Mouse (Mus musculus) liver, embryonic 16.5 days (tissue): ENCODE data around the gene Pkdcc. TPM values are rescaled to one million over a fixed set of nuclear protein-coding genes. Genes with fewer than 3 reads are reported as not detected.

ENCODE experiments used
- ATAC-seq: fragments of 200-750 bp; cut with Nextera tagmentation; 2 replicates; pipeline ENCODE4 v1.8.0; 2017; ENCODE audit warnings: low read depth, mild to moderate bottlenecking, moderate number of reproducible peaks, moderate library complexity
- H3K27ac ChIP-seq: fragments of 300-500 bp; sonication (generic); 2 replicates; pipeline ENCODE4 v1.5.1; 2014; ENCODE audit warnings: mild to moderate bottlenecking, low read length
- H3K27me3 ChIP-seq: fragments of 300-500 bp; sonication (generic); 2 replicates; pipeline ENCODE4 v1.6.1; 2014; ENCODE audit warnings: low read depth, low read length, mixed read lengths; ENCODE audit not compliant: control insufficient read depth, insufficient read depth
- H3K36me3 ChIP-seq: fragments of 300-500 bp; sonication (generic); 2 replicates; pipeline ENCODE4 v1.6.1; 2014; ENCODE audit warnings: mild to moderate bottlenecking; ENCODE audit not compliant: control insufficient read depth, insufficient read depth
- H3K4me1 ChIP-seq: fragments of 300-500 bp; sonication (generic); 2 replicates; pipeline ENCODE4 v1.6.1; 2014; ENCODE audit warnings: low read depth, low read length, mixed read lengths; ENCODE audit not compliant: control insufficient read depth
- H3K4me2 ChIP-seq: fragments of 300-500 bp; sonication (generic); 2 replicates; pipeline ENCODE4 v1.6.1; 2014; ENCODE audit warnings: low read depth, low read length, mixed read lengths
- H3K4me3 ChIP-seq: fragments of 300-500 bp; sonication (generic); 2 replicates; pipeline ENCODE4 v1.5.1; 2014; ENCODE audit warnings: low read depth, mild to moderate bottlenecking, low read length
- H3K9ac ChIP-seq: fragments of 300-500 bp; sonication (generic); 2 replicates; pipeline ENCODE4 v1.6.1; 2014; ENCODE audit warnings: low read depth, low read length
- H3K9me3 ChIP-seq: fragments of 300-500 bp; sonication (generic); replicated peaks from 2 replicates; pipeline ENCODE4 v1.6.1; 2016; ENCODE audit warnings: low read length; ENCODE audit not compliant: control insufficient read depth
- WGBS: fragments of 180-500 bp; shearing (Covaris S2); extraction: QIAGEN DNeasy Blood & Tissue Kit; methylation state at CpG from one replicate; pipeline ENCODE4 v1.1.7; 2014; ENCODE audit not compliant: insufficient replicate concordance; 5-methylcytosine and 5-hydroxymethylcytosine counted together
- polyA plus RNA-seq: library from polyadenylated mRNA; unstranded; fragments of >200 nt; fragmentation: Nextera tagmentation; extraction: Ambion mirVana; gene quantifications from 2 replicates; pipeline ENCODE4 v1.2.1, GENCODE M21; 2015

Pkdcc gene
- polyA plus RNA-seq, 1 experiment from 2014 or later = 2.5 TPM

DNA sequence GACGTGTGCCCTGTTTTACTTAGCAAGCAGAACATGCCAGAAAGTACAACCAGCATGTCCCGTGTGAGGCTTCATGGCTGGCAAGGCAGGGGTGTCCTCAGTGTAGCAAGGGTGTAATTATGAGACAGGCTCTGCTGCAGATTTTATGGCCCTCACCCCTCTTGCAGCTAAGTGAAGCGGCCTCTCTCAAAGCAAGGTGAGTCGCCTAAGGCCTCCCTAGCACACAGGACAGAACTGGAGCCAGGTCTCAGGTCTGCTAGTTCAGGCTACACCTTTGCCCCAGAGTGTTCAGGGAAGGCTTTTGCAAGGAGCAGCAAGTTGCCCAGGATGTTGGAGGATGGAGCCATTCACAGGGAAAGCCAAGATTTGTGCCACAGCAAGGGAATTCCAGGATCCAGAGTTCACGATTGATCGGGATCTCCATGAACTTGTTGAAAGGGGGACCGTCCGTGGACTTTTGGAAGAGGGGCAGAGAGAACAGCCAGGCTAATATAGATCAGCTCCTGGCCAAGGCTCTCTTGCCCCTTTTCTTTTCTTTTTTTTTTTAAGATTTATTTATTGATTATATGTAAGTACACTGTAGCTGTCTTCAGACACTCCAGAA, 32.9 kb upstream of the Pkdcc start:
- Histone ChIP-seq H3K4me1 (peaks cover 3% of the 10 kb centered on the region; the same call in 1 of the 2 replicates), H3K9ac (no peak overlapping the region), H3K36me3 (no peaks in the 10 kb centered on the region), H3K27me3 (no peaks in the 10 kb centered on the region), H3K9me3 (no peaks in the 10 kb centered on the region), H3K27ac (no peak overlapping the region), H3K4me2 (no peak overlapping the region), H3K4me3 (no peak overlapping the region)
- no peak for ATAC-seq
- WGBS = 59% methylated on average over 8 of the region's 8 CpGs

DNA sequence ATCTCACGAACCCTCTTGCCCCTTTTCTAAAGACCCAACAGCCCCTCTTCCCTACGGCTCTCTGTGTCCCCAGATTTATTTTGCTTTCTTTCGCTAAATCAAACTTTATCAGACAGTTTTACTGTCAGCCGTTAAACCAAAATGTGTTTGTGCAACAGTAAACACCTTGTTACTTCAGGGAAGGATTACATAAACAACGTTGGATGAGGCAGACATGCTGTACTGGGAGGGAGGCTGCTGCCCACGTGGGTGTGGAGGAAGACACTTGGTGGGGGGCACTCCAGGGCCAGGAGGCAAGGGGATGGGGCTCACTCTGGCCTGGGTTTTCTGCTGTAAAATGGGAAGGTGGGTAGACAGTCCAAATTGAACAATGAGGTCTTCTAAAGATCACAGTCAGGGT, 32.3 kb upstream of the Pkdcc start:
- H3K4me3 ChIP-seq = no peak overlapping the region
- no peak overlapping the region for H3K9ac ChIP-seq
- no peak overlapping the region for H3K27ac ChIP-seq
- peaks cover 3% of the 10 kb centered on the region; the same call in 1 of the 2 replicates for H3K4me1 ChIP-seq
- 51% methylated on average over 6 of the region's 6 CpGs for WGBS
- ATAC-seq = no peak
- H3K9me3 ChIP-seq = no peaks in the 10 kb centered on the region
- no peak overlapping the region for H3K4me2 ChIP-seq
- H3K36me3 ChIP-seq = no peaks in the 10 kb centered on the region
- H3K27me3 ChIP-seq = no peaks in the 10 kb centered on the region

DNA sequence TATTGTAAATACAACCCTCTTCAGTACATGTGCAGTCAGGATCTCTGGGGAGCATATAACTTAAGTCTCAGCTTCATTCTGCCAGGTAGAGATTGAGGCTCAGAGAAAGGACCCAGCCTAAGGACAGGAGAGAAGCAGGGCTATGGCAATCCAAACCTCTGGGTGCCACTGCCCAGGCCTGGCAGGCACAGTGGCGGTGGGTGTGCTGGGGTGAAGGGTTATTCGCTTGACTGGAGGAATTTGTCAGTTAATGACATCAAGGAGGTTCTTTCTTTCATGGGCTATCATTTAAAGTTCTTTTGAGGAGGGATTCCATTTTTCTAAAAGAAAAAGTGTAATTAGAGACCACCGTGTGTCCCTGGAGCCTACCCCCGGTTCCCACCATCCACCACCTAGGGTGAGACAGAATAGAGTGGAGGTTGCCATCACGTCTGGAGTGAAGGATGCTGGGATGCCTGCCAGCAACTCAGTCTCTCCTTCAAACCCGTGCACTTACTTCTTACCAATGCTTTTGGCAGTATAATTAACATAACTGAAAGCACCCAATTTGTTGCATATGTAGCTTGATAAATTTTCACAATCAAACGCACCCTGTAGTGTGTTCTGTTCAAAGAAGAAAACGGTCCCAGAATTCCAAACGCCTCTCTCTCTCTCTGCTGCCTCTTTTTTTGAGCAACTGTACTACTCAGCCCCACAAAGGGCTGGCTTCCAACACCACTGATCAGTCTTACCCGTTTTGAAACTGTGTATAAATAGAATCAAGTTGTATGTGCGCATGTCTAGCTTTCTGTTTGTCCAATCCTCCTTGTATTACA, 27.1 kb upstream of the Pkdcc start:
- no peak overlapping the region for H3K4me2 ChIP-seq
- no peak for ATAC-seq
- WGBS = 60% methylated on average over 11 of the region's 11 CpGs

DNA sequence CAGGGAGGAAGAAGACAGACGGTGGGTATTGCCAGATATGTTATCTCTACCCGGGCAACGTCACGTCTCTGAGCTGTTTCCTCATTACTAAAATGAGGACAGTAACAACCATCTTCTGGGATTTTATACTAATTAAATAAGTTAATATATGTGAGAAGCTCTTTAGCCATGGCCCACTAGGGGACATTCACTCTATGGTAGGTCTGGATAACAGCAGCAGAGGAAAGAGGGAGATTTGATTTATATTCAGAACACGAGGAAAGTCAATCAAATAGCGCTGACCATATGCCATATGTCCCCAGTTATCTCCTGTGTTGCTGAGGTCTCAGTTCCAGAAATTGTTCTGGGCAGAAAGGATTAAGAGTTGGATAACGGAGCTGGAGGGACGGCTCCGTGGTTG, 24.3 kb upstream of the Pkdcc start:
- WGBS = 54% methylated on average over 9 of the region's 9 CpGs
- no peak overlapping the region for H3K4me2 ChIP-seq

More for the DNA sequence above, 27.1 kb upstream of the Pkdcc start:
- Histone ChIP-seq H3K27ac (no peak overlapping the region), H3K27me3 (no peaks in the 10 kb centered on the region), H3K9me3 (no peaks in the 10 kb centered on the region), H3K9ac (no peak overlapping the region), H3K4me1 (no peaks in the 10 kb centered on the region), H3K4me3 (no peak overlapping the region), H3K36me3 (no peaks in the 10 kb centered on the region)

DNA sequence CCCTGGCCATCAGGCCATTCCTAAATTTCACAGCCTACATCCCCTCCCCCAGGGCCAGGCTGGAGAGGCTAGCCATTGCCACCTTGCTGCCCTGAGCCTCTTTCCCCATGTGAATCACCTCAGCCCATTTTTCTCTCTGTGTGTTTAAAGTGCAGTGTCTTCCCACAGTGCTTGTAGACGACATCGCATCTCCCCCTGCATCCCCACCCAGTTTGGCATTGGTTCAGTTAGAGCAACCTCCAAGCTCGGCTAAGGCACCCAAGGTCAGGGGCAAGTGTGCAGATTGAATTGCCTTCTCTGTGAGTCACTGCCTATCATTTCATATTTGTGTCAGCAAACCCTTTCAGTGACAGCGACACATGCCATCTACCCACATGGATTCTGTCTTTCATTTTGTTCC, 20.6 kb upstream of the Pkdcc start:
- WGBS = 71% methylated on average over 4 of the region's 4 CpGs
- Histone ChIP-seq H3K4me1 (no peaks in the 10 kb centered on the region), H3K36me3 (no peaks in the 10 kb centered on the region), H3K4me2 (no peak overlapping the region), H3K9ac (no peak overlapping the region), H3K27ac (no peak overlapping the region), H3K9me3 (no peaks in the 10 kb centered on the region), H3K27me3 (no peaks in the 10 kb centered on the region), H3K4me3 (no peak overlapping the region)
- ATAC-seq = no peak

More for the DNA sequence above, 24.3 kb upstream of the Pkdcc start:
- H3K9me3 ChIP-seq = no peaks in the 10 kb centered on the region
- H3K27me3 ChIP-seq = no peaks in the 10 kb centered on the region
- no peak overlapping the region for H3K9ac ChIP-seq
- no peaks in the 10 kb centered on the region for H3K36me3 ChIP-seq
- ATAC-seq = no peak
- H3K4me3 ChIP-seq = no peak overlapping the region
- H3K27ac ChIP-seq = no peak overlapping the region
- H3K4me1 ChIP-seq = no peaks in the 10 kb centered on the region

DNA sequence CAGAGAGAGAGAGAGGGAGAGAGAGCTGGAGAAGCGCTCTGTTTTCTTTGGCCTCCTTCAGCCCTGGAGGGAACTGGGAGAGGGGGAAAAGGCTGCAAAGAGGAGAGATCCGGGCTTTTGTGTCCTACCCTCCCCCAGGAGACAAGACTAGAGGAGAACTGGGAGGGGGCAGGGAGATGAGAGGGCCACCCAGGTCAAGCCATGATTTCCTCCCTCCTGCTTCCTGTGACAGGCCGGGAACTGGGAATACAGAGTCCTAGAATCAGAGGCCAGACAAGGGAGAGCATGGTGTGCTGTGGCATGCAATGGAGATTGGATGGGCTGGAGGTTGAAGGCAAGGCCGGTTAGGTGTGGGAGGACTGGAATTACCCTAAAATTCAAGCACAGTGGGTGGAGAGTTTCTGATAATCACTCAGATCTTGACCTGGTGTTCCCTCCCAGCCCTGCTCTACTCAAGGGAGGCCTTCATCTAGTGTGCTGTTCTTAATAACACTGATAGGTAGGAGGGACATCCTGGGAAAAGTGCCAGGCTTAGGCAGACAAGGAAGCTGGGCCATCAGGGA, 17.6 kb upstream of the Pkdcc start:
- no peaks in the 10 kb centered on the region for H3K36me3 ChIP-seq
- WGBS = 40% methylated on average over 4 of the region's 4 CpGs
- H3K4me1 ChIP-seq = no peaks in the 10 kb centered on the region
- no peak overlapping the region for H3K27ac ChIP-seq
- H3K9me3 ChIP-seq = no peaks in the 10 kb centered on the region
- peak; percentile 43; the same call in 1 of the 2 replicates for ATAC-seq
- no peak overlapping the region for H3K4me2 ChIP-seq
- H3K27me3 ChIP-seq = no peaks in the 10 kb centered on the region
- H3K4me3 ChIP-seq = no peak overlapping the region
- H3K9ac ChIP-seq = no peak overlapping the region

DNA sequence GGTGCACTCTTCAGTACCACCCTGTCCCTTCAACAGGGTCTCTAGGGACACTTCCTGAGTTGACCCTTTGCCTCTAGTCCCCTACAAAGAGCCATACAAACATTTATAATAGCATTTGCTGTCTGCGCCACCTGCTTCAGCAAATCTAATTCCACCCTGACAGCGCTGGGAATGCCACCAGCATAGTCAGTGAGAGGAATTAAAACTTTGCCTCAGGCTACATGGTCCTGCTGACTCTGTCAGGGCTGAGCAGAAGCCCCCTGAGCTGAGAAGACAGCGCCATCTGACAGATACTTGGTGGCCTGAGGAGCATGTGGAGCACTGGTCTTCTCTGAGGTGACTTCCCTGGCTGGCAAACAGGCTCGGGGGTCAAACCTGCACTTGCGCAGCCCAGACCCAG, 14.6 kb upstream of the Pkdcc start:
- Histone ChIP-seq H3K4me1 (no peaks in the 10 kb centered on the region), H3K9ac (no peak overlapping the region), H3K9me3 (no peaks in the 10 kb centered on the region), H3K36me3 (no peaks in the 10 kb centered on the region), H3K27ac (no peak overlapping the region), H3K4me3 (no peak overlapping the region), H3K27me3 (no peaks in the 10 kb centered on the region), H3K4me2 (no peak overlapping the region)
- no peak for ATAC-seq
- 66% methylated on average over 5 of the region's 5 CpGs for WGBS

DNA sequence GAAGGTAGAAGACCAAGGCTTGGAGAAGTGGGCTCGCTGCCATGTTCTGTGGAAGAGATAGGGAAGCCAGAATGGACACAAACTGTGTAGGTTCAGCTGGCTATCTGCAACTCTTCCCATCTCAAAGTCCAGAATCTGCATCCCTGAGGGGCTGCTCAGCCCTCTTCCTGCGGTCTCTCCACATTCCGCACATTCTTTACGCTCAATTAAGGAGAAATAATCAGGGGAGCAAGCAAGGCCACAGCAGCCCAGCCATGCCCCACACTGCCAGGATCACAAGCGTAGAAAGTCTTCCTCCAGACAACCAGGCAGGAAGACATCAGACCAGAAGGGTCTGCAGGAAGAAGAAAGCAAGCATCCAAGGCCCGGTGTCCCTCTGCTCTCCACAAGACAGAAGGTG, 13.8 kb upstream of the Pkdcc start:
- 50% methylated on average over 6 of the region's 6 CpGs for WGBS
- no peaks in the 10 kb centered on the region for H3K27me3 ChIP-seq
- no peak overlapping the region for H3K27ac ChIP-seq

More for the DNA sequence above, 13.8 kb upstream of the Pkdcc start:
- no peak for ATAC-seq
- H3K36me3 ChIP-seq = no peaks in the 10 kb centered on the region
- H3K9me3 ChIP-seq = no peaks in the 10 kb centered on the region
- H3K4me2 ChIP-seq = no peak overlapping the region
- no peaks in the 10 kb centered on the region for H3K4me1 ChIP-seq
- H3K4me3 ChIP-seq = no peak overlapping the region
- H3K9ac ChIP-seq = no peak overlapping the region
